Mouse (Mus musculus) thymus, postnatal 25 days (tissue): ENCODE data around the gene Coro7.
"Not testable (repeated sequence)": the region's sequence is repeated elsewhere in the genome, so short reads cannot be mapped to it uniquely, and the experiment has no call there.

Experiments
- DNase-seq: peaks from one replicate; pipeline ENCODE4 v3.0.0; 2022

Gene Coro7

DNA sequence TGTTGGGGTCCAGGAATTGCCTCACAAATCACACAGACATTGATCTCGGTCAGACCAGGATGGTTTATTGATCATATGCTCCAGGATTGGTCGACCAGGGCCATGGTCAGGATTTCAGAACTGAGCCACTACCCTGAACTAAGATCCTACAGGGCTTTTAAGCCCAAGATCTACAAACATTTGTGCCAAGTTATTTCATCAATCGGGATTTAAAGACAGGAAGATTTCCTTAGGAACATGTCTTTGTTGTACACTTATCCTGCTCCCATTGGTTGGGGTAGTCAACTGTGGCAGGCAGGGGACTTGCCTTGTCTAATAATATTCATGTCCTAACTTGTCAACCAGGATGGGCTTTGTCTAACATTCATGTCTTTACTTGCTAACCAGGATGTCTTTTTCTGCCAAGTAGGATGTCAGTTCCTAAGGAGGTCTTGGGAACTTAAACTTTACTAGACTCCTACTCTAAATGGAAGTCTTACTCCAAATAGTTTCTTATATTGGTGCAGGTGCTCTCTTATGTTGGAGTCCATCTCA, 1.4 kb upstream of the Coro7 start:
- DNase-seq, result not testable (repeated sequence)

DNA sequence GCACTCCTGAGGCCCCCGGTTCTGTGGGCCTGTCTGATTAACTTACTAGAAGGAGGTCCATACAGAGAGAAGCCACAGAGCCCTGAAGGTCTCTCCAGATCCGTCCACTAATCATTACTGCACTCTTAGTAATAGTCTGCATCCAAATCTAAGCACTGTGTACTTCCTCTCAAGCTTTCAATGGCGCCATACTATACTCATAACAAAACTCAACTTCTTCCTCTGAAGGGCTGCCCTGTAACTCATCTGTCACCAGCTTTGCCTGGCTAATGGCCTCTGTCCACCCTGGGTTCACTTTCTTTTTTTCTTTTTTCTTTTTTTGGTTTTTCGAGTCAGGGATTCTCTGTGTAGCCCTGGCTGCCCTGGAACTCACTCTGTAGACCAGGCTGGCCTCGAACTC, 1.5 kb downstream of the Coro7 start:
- DNase-seq, result no peak

DNA sequence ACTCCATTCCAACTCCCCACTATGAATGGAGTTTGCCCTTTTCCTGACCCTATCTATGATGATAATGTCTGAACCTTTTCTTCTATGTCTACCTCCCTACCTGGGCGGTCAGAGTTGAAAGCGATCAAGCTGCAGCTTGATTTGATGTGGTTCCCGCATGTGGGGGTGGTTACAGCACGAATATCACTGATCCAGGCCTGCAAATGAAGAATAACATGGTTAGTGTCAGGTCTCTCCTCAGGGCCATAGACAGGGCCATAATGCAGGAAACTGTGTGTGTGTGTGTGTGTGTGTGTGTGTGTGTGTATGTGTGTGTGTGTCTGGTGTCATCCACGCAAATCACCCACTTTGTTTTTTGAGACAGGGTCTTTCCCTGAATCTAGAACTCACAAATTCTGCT, 2.7 kb downstream of the Coro7 start:
- DNase-seq, result no peak

DNA sequence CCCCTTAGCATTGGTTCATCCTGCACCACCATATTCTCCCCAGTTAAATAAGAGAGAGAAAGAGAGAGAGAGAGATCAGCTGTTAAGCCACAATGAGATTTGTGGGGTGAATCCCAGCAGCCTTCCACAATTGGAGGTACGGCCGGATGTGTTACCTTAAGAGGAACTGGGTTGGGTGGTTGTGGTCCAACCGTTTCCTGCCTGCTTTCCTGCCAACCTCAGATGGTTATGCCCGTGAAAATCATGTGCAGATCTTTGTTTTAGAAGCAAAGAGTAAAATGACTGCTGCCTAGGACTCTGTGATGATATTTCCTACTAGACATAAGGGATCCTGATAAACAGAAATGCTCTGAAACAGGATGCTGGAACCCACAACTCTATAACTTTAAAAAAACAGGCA, 5.5 kb downstream of the Coro7 start:
- DNase-seq, result peak; percentile 77

DNA sequence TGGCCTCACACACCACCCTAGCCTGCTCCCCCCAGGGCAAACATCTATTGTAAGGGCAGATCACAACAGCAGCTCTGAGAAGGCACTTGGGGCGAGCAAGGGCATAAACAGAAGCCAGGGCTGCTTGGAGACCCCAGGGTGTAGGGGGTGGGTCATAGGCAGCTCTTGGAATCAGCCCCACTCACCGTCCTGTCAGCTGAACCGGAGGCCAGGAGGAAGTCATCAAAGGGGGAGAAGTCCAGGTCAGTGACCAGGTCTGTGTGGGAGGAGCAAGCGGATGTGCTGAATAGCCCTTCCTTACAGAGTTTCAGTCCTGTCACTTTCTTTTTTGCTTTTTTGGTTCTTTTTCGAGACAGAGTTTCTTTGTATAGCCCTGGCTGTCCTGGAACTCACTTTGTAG, 9.3 kb downstream of the Coro7 start:
- DNase-seq, result no peak

DNA sequence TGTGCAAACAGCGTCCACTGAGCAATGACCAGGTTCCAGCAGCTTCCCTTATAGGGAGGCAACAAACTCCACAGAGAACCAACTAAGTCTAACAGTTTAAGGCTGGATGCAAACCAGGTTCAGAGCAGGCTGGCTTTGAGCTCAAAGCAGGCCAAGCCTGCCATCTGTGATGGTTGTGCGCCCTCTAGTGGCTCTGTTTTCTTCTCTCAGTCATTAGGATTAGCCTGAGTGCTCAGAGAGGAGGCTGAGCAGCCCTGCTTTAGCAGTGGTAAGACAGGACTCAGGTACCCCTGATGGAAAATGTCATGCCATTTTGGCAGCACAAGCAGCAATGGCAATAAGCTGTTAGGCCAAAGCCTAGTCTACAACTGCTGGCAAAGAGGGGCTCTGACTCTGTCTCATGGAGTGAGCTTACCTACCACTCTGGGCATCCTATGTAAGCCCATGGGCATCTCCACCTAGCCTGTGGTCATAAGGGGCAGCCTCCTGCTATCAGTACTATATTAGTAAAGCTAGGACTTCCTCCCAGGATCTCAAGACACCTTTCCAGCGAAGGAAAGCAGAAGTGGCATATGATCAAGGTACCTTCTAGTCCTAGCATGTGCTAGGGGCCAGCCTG, 12.3 kb downstream of the Coro7 start:
- DNase-seq, result peak; percentile 84

DNA sequence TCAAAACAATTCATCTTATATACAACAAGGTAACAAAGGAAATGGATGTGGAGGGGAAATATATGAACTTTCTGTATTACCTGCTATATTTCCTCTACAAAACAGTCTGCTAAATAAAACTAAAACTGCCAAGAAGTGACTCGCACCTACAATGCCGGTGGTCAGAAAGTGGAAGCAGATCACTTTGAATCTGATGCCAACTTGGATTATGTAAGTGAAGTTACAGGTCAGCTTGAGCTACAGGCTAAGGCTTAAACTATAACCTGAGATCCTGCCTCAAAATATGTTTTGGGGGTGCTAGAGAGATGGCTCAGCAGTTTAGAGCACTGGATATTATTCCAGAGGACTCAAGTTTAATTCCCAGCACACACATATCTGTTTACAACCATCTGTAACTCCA, 13.9 kb downstream of the Coro7 start:
- no peak for DNase-seq

DNA sequence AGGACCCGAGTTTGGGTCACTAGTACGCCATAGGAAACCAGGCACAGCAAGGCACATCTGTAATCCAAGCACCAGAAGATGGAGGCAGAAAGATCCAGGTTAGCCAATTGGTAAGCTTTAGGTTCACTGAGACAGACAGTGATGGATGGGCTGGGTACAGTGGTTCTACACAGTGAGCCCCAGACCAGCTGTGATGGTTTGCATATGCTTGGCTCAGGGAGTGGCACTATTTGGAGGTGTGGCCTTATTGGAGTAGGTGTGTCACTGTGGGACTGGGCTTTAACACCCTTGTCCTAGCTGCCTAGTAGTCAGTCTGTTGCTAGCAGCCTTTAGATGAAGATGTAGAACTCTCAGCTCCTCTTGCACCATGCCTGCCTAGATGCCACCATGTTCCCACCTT, 15.8 kb downstream of the Coro7 start:
- DNase-seq, result no peak

DNA sequence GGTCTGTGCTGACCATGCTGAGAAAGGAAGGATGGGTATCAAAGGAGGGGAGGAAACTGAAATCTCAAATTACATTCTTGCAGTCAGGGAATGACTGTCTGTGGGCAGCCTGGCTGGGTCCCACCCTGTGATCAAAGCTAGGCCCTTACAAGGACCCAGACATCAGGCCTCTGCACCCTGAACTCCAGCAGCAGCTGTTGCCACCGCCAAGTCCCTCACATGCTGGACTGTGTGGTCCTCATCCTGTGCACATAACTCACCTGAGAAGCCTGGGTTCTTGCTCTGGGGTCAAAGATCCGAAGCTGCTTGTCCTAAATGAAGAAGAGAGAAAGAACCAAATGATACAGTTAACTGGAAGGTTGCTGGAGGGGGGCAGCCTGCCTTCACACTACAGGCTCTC, 18.0 kb downstream of the Coro7 start:
- DNase-seq, result no peak

DNA sequence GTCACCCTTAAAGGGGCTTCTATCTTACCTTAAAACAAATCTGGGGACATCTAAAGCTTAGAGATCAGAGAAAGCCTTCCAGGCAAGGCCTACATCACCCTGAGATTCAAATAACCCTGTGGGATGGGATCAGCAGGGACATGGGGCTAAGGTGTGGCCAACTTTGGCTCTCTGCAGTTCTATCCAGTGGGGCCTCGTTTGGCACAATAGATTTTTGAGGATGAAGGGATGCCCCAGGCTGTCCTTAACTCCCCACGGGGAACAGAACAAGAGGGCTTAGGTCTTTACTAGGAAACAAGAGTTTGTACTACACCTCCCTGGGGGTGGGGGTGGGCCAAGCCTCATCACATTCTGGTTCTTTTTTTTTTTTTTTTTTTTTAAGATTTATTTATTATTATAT, 20.3 kb downstream of the Coro7 start:
- no peak for DNase-seq

DNA sequence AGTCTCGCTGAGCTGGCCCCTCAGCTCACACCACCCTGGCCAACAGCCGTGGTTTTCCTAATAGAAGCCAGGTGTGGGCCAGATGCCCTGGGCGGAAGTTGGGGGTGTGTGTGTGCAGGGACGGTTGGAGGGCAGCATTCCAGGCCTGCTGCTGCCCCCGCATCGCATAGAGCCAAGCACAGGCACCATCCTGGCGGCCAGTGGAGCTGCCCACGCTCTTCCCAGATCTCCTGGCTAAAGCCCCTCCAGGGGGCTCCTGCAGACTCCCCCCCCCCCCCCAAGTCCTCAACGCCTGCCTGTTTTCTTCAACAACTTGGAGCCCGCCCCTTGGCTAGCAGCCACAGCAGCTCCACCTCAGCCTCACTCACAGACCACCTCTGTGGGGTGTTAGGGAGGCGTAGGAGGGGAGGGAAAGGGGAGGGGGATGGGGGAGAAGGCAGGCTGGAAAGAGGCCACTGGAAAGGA, 20.8 kb downstream of the Coro7 start:
- no peak for DNase-seq

DNA sequence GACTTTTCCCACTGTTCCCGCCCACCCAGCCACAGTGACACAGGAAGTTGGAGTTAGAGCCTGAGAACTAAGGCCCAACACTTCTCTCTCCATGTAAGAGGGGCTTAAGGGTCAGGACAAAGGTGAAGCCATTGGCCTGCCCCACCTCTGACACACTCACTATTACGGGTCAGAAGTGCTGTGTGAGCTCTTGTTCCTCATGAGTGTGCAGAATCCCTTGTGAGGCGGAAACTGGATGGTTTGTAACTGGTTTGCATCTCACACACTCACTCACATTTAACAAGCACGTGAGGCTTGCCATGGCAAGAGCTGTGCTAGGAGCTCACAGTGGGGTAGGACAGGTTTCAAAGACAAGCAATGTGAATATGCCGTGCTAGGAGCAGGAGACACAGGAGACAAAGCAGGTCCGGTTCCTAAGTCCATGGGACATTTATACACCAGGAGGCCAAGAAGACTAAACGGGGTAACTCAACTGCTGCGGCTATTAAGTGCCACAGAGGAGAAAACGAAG, 23.0 kb downstream of the Coro7 start:
- no peak for DNase-seq

DNA sequence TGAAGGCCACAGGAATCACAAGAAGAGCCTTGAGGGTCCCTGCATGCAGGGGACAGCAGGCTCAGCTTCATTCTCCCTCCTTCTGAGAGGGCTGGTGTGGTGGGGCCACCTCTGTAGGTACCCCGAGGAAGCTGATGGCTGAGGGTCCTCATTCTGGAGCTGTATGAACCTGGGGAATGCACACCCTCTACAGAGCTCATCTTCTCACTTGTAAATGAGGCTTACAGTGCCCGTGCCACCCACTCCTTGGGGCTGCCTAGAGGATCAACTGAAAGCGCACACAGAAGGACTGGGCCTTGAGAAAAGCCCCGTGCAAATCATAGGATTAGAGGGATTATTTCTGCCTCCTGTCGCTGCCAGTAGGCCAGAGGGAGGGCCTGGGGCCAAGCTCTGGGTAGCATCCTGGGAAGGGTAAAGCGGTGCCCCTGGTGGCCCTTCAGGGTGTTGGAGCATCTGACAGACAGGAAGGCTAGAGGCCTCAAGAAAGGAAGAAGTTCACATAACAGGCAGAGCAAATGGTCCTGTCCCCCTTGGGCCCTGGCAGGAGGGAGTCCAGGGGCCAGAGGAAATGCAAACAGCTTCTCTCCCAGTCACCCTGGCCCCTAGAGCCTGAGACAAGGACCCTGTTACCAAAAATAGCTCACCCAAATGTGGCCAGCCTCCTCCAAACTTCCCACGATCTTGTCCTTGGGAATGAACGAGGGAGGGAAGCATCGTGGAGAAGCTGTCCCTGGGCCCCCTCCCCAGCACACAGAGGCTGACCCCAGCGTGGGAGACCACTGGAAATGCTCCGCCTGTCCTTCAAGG, 23.6 kb downstream of the Coro7 start:
- DNase-seq, result no peak

DNA sequence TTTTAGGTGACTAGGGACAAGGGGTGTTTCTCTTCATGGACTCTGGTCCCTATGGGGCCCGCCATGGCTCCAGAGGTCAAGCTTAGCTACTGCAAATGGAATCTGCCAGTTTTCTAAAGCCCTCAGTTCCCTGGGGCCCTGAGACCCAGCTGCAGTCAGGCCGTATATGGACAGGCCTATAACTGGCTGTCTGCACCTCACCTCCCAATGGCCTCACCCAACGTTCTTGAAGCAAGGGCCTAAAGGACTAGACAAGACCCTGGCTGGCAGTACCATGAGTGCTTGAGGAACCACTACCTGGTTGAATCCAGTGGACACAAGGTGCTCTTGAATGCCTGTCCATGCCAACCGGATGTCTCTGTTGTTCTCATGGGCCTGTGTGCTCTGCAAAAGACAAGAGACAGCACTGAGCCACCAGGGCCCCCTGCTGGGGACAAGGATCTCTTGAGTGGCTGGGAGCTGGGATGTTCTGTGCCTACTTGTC, 24.3 kb downstream of the Coro7 start:
- DNase-seq, result no peak

DNA sequence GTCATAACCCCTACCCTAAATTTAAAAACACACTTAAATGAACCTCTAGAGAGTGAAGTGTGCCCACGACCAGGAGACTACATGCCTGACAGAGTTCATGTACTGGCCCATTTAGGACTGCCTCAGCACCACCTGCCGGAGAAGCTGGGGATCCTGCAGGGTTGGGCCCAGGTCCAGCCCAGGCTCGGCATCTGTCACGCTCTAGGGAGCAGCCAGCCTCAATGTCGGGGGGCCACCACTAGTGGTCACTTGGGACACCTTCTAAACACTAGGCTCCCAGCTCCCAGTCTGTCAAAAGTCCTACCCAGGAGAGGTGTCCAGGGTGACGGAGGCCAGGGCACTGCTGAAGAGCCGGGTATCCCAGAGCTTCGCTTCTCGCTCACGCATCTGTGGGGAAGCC, 24.9 kb downstream of the Coro7 start:
- no peak for DNase-seq

DNA sequence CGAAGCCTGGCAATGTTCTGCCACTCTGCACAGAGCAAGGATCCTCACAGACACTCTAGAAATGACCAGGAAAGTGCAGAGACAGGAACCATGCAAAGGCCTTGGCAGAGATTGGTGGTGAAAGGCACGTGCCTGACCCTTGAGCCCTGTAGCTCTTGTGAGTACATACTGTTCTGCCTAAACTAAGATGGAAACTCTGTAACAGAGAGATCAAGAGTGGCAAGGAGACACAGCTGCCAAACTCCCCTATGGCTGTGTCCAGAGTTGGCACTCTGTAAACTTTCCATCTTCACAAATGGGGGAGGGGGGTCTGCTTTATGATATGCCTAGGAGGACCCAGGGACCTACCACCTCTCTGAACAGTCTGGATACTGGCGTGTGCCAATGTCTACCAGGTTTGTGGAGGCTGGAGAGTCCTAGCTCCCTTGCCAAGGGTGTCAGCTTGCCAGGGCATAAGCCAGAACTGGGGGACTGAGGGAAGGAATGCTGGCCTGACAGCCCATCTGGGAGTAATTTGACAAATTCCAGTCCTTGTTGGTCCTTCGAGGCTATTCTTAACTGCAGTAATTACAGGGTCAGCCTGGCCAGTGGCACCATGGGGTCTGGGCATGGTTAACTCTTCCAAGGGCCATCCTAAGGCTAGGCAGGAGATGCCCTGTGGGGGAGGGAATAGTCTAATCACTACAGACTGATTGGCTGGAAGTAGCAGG, 26.7 kb downstream of the Coro7 start:
- no peak for DNase-seq

DNA sequence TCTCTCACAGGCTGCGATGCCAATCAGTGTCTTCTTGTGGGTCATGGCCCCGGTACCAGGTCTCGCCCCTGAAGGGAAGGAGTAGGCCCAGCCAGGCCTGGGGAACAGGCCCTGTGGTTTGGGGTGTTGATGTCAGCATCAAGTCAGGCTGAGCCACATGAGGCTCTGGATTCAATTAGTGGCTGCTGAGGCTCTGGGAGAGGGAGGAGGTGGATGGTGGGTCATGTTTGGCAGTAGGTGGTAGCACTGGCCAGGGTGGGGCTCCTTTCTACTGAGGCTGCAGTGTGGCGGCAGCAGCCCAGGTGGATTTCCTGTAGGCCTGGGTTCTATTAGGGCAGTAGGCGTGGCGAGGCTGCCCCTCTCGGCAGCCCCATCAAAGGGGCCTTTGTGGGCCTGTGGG, 28.0 kb downstream of the Coro7 start:
- no peak for DNase-seq

DNA sequence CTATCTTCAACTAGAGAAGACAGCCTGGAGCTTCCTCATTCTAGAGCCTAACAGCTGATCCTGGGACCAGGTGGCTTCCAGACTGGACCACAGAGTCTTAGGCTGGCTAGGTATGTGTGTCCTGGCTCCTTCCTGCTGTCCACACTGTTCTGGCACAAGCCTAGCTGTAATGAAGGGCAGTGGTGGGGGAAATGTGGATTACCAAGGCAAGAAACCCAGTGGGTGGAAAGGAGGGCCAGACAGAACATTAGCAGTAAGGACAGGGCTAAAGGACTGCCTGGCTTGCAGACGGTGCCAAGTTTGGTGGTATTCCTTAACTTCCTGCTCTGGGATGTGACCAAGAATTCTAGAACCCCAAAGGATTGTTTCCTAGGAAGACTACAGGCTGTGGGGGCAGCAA, 28.5 kb downstream of the Coro7 start:
- no peak for DNase-seq

DNA sequence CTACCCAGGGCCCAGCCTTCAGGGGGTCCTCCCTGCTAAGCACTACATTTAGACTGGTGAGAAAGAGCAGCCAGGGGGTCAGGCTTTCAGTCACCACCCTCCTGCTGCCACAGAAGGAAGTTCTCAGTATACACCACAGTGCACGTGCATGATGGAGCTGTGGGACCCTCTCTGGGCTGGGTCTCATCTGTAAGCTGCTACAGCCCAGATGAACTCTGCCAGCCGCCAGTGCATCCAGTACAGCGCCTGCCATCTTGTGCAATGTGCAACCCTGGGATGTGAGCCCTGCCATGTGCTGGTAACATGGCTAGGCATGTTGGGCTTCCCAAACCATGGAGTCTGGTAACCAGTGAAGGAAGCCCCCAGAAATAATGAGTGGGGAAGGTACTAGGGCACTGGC, 29.4 kb downstream of the Coro7 start:
- no peak for DNase-seq

DNA sequence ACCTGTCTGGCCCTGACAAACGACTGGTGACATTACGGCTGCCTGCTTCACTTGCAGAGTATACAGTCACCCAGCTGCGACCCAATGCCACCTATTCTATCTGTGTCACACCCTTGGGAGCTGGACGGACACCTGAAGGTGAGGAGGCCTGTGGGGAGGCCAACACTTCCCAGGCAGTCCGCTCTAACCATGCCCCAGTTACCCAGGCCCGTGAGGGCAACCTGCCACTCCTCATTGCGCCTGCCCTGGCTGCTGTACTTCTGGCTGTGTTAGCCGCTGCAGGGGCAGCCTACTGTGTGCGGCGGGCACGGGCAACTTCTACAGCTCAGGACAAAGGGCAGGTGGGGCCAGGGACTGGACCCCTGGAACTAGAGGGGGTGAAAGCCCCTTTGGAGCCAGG, 29.9 kb downstream of the Coro7 start:
- DNase-seq, result no peak

DNA sequence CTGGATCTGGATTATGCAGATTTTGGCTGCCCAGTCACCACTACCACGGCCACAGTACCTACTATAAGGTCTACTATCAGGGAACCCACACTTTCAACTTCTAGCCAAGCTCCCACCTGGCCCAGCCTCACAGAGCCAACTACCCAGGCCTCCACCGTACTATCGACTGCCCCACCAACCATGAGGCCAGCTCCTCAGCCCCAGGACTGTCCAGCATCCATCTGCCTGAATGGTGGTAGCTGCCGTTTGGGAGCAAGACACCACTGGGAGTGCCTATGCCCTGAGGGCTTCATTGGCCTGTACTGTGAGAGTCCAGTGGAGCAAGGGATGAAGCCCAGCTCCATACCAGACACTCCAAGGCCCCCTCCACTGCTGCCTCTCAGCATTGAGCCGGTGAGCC, 30.4 kb downstream of the Coro7 start:
- DNase-seq, result no peak

DNA sequence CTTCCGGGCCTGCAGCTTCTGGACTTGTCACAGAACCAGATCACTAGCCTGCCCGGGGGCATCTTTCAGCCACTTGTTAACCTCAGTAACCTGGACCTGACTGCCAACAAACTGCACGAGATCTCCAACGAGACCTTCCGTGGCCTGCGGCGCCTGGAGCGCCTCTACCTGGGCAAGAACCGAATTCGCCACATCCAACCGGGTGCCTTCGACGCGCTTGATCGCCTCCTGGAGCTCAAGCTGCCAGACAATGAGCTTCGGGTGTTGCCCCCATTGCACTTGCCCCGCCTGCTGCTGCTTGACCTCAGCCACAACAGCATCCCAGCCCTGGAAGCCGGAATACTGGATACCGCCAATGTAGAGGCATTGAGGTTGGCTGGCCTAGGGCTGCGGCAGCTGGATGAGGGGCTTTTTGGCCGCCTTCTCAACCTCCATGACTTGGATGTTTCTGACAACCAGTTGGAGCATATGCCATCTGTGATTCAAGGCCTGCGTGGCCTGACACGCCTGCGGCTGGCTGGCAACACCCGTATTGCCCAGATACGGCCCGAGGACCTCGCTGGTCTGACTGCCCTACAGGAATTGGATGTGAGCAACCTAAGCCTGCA, 31.1 kb downstream of the Coro7 start:
- DNase-seq, result no peak

DNA sequence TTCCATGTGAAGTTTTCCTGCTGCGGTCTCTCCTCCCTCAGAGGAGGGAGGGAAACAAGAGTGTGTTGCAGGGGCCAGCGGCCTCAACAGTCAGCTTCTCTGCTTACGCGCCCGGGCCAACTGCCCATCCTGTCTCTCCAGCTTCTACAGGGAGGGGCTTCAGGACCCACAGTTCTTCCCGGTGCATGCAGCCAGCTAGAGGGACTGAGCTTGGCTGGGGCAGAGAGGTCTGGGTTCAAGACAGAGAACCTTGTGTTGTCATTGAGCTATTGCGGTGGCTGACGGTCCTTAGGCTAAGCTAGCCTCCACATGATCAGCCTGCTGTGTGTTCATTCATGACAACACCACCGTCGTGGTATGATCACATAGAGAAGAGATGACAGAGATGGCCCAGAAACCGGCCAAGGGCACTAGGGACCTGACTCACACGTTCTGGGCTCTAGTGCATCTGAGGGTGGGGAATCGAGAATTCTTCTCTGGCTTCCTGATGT, 31.9 kb downstream of the Coro7 start:
- no peak for DNase-seq
